Mouse (Mus musculus): ENCODE results near the gene Angel1.

GRCm38 (mm10) chr12:86725706-86726105 is 554 bp downstream of the Angel1 start:
- TF ChIP-seq CTCF (IDR thresholded peaks at IDR 0.05; ENCODE audit: low read depth, low read length) (no peak), POLR2A (IDR thresholded peaks at IDR 0.05; ENCODE audit: insufficient read depth, low read length) (no peak)
